Comparison of ENCODE assay signal across 19 mouse cellular contexts in genomic region chr14:102243806-102244536, GRCm38 (mm10).
DNase-seq lines count a peak whose midpoint lies in the region; ATAC-seq lines count a peak whose summit lies in the region.
"Had no signal": no experiment of that assay in that cellular context is flagged by ENCODE, and none has a peak within 500 bp of the region (broad histone marks: within the 10 kb centered on the region; RNA-seq: fewer than 3 reads in every experiment).

No protein-coding gene starts in this region.

- ATAC-seq in hindbrain, embryonic 13.5 days (ENCODE audit: low FRiP score) = peak; percentile 57; the same call in 1 of the 2 replicates
- 0 out of 2 replicates have a peak, but pooled peaks have one; percentile 45 for ATAC-seq in hindbrain, embryonic 15.5 days (ENCODE audit: low FRiP score, low read depth)
- no peak; the same call in 1 of the 2 replicates for ATAC-seq in midbrain, embryonic 16.5 days
- ATAC-seq in kidney, embryonic 15.5 days (replicated peaks; ENCODE audit: low FRiP score) = no peak
- ATAC-seq: intestine, embryonic 15.5 days; Patski had no signal

- H3K9ac ChIP-seq in hindbrain, embryonic 13.5 days = no peak overlapping the region
- no peak overlapping the region for H3K9ac ChIP-seq in hindbrain, embryonic 15.5 days
- H3K9ac ChIP-seq in midbrain, embryonic 16.5 days (ENCODE audit: low read depth, low read length) = no peak overlapping the region
- no peak overlapping the region for H3K9ac ChIP-seq in kidney, embryonic 15.5 days
- H3K9ac ChIP-seq: intestine, embryonic 15.5 days; liver, embryonic 14.5 days; lung, embryonic 15.5 days; neural tube, embryonic 12.5 days had no signal

- no peak overlapping the region for H3K4me2 ChIP-seq in hindbrain, embryonic 13.5 days
- no peak overlapping the region for H3K4me2 ChIP-seq in hindbrain, embryonic 15.5 days
- H3K4me2 ChIP-seq in midbrain, embryonic 16.5 days (ENCODE audit: low read length) = no peak overlapping the region
- H3K4me2 ChIP-seq in kidney, embryonic 15.5 days = no peak overlapping the region
- H3K4me2 ChIP-seq: intestine, embryonic 15.5 days; lung, embryonic 15.5 days; neural tube, embryonic 12.5 days had no signal

- 54% methylated on average over 4 of the region's 4 CpGs for WGBS in hindbrain, embryonic 13.5 days
- WGBS in hindbrain, embryonic 10.5 days = 67% methylated on average over 4 of the region's 4 CpGs
- WGBS in hindbrain, embryonic 15.5 days = 39% methylated on average over 4 of the region's 4 CpGs
- 31% methylated on average over 4 of the region's 4 CpGs for WGBS in midbrain, embryonic 16.5 days
- 57% methylated on average over 4 of the region's 4 CpGs for WGBS in kidney, embryonic 15.5 days

- H3K4me1 ChIP-seq in hindbrain, embryonic 13.5 days (replicated peaks) = peaks cover 15% of the 10 kb centered on the region
- no peaks in the 10 kb centered on the region for H3K4me1 ChIP-seq in hindbrain, embryonic 10.5 days (replicated peaks)
- peaks cover 6% of the 10 kb centered on the region for H3K4me1 ChIP-seq in hindbrain, embryonic 15.5 days (replicated peaks)
- peaks cover 6% of the 10 kb centered on the region for H3K4me1 ChIP-seq in midbrain, embryonic 16.5 days (ENCODE audit: control insufficient read depth, insufficient read depth, low read length)
- no peaks in the 10 kb centered on the region for H3K4me1 ChIP-seq in kidney, embryonic 15.5 days
- H3K4me1 ChIP-seq: intestine, embryonic 15.5 days; lung, embryonic 15.5 days; neural tube, embryonic 12.5 days had no signal

- H3K27ac ChIP-seq in hindbrain, embryonic 13.5 days = peak overlapping the region; percentile 18; the same call in 1 of the 2 replicates
- H3K27ac ChIP-seq in hindbrain, embryonic 10.5 days = no peak overlapping the region
- peak overlapping the region; percentile 2; the same call in 1 of the 2 replicates for H3K27ac ChIP-seq in hindbrain, embryonic 15.5 days (replicated peaks)
- peak overlapping the region; percentile 22; the same call in 1 of the 2 replicates for H3K27ac ChIP-seq in midbrain, embryonic 16.5 days (ENCODE audit: low read length)
- no peak overlapping the region for H3K27ac ChIP-seq in kidney, embryonic 15.5 days
- H3K27ac ChIP-seq: heart, adult 2 months; intestine, embryonic 15.5 days; liver, embryonic 14.5 days; lung, embryonic 15.5 days; neural tube, embryonic 12.5 days had no signal

- H3K9me3 ChIP-seq in hindbrain, embryonic 13.5 days = no peaks in the 10 kb centered on the region
- no peaks in the 10 kb centered on the region for H3K9me3 ChIP-seq in hindbrain, embryonic 10.5 days
- H3K9me3 ChIP-seq in hindbrain, embryonic 15.5 days = no peaks in the 10 kb centered on the region
- no peaks in the 10 kb centered on the region for H3K9me3 ChIP-seq in midbrain, embryonic 16.5 days (replicated peaks; ENCODE audit: control insufficient read depth, low read length, poor library complexity, severe bottlenecking)
- no peaks in the 10 kb centered on the region for H3K9me3 ChIP-seq in kidney, embryonic 15.5 days (replicated peaks)
- H3K9me3 ChIP-seq: intestine, embryonic 15.5 days; lung, embryonic 15.5 days; neural tube, embryonic 12.5 days had no signal

- DNase-seq in cerebellum, postnatal 10 days = peak; percentile 23 to 32
- DNase-seq in cerebellum, adult 18-20 months = no peak
- no peak for DNase-seq in hindbrain, embryonic 10.5 days (ENCODE audit: low spot score)
- DNase-seq in cerebellum, postnatal 25 days = no peak
- DNase-seq: adrenal gland, adult 8-10 months; gastrocnemius, postnatal 14 days; heart, adult 2 months; heart, postnatal 36 days; thymus, postnatal 25 days had no signal

- no peaks in the 10 kb centered on the region for H3K36me3 ChIP-seq in hindbrain, embryonic 13.5 days
- no peaks in the 10 kb centered on the region for H3K36me3 ChIP-seq in hindbrain, embryonic 10.5 days
- H3K36me3 ChIP-seq in hindbrain, embryonic 15.5 days = no peaks in the 10 kb centered on the region
- H3K36me3 ChIP-seq in midbrain, embryonic 16.5 days (ENCODE audit: control insufficient read depth, insufficient read depth, low read length) = no peaks in the 10 kb centered on the region
- H3K36me3 ChIP-seq in kidney, embryonic 15.5 days = no peaks in the 10 kb centered on the region
- H3K36me3 ChIP-seq: intestine, embryonic 15.5 days; lung, embryonic 15.5 days; neural tube, embryonic 12.5 days had no signal

- H3K27me3 ChIP-seq in hindbrain, embryonic 13.5 days = no peaks in the 10 kb centered on the region
- no peaks in the 10 kb centered on the region for H3K27me3 ChIP-seq in hindbrain, embryonic 10.5 days (ENCODE audit: insufficient read depth, poor library complexity, severe bottlenecking)
- H3K27me3 ChIP-seq in hindbrain, embryonic 15.5 days = no peaks in the 10 kb centered on the region
- H3K27me3 ChIP-seq in midbrain, embryonic 16.5 days (ENCODE audit: control insufficient read depth, insufficient read depth, low read depth, low read length) = no peaks in the 10 kb centered on the region
- no peaks in the 10 kb centered on the region for H3K27me3 ChIP-seq in kidney, embryonic 15.5 days
- H3K27me3 ChIP-seq: intestine, embryonic 15.5 days; lung, embryonic 15.5 days; neural tube, embryonic 12.5 days; Patski had no signal

- no peak overlapping the region for H3K4me3 ChIP-seq in hindbrain, embryonic 13.5 days
- no peak overlapping the region for H3K4me3 ChIP-seq in hindbrain, embryonic 10.5 days
- H3K4me3 ChIP-seq in hindbrain, embryonic 15.5 days = no peak overlapping the region
- no peak overlapping the region for H3K4me3 ChIP-seq in midbrain, embryonic 16.5 days (ENCODE audit: low read depth, low read length)
- H3K4me3 ChIP-seq in kidney, embryonic 15.5 days (replicated peaks) = no peak overlapping the region
- H3K4me3 ChIP-seq: erythroblast, embryonic 14.5 days; heart, adult 2 months; intestine, embryonic 15.5 days; lung, embryonic 15.5 days; neural tube, embryonic 12.5 days had no signal

Comparison
In these comparisons a context has a peak if more than half of its experiments do, and no peak if none do; other contexts are left out.
1. DNase-seq: peak in cerebellum, postnatal 10 days (2 of 2); none in cerebellum, adult 18-20 months (0 of 2), hindbrain, embryonic 10.5 days (single experiment) and cerebellum, postnatal 25 days (0 of 2).
2. H3K27ac ChIP-seq: peak in hindbrain, embryonic 13.5 days (single experiment), hindbrain, embryonic 15.5 days (single experiment) and midbrain, embryonic 16.5 days (single experiment); none in hindbrain, embryonic 10.5 days (single experiment) and kidney, embryonic 15.5 days (single experiment).
3. ATAC-seq: peak in hindbrain, embryonic 13.5 days (single experiment) and hindbrain, embryonic 15.5 days (single experiment); none in midbrain, embryonic 16.5 days (single experiment) and kidney, embryonic 15.5 days (single experiment).